Mouse (Mus musculus) hindbrain, embryonic 10.5 days (tissue): ENCODE measurements around the gene Adgrd1. TPM values are rescaled to one million over a fixed set of nuclear protein-coding genes. Genes with fewer than 3 reads are reported as not detected.

Experiments used
- DNase-seq: peaks from one replicate; pipeline ENCODE4 v3.0.0-alpha.2; 2017; ENCODE audit warnings: low spot score
- H3K27ac ChIP-seq: fragments of 300-500 bp; sonication (generic); 2 replicates; pipeline ENCODE4 v1.5.1; 2016; ENCODE audit warnings: mild to moderate bottlenecking, moderate library complexity
- H3K27me3 ChIP-seq: fragments of 300-500 bp; sonication (generic); 2 replicates; pipeline ENCODE4 v1.6.1; 2016; ENCODE audit warnings: mild to moderate bottlenecking; ENCODE audit not compliant: poor library complexity, insufficient read depth, severe bottlenecking
- H3K36me3 ChIP-seq: fragments of 300-500 bp; sonication (generic); 2 replicates; pipeline ENCODE4 v1.6.1; 2016; ENCODE audit warnings: mild to moderate bottlenecking, moderate library complexity
- H3K4me1 ChIP-seq: fragments of 300-500 bp; sonication (generic); replicated peaks from 2 replicates; pipeline ENCODE4 v1.6.1; 2016; ENCODE audit warnings: mild to moderate bottlenecking
- H3K4me3 ChIP-seq: fragments of 300-500 bp; sonication (generic); 2 replicates; pipeline ENCODE4 v1.5.1; 2016; ENCODE audit warnings: mild to moderate bottlenecking, moderate library complexity
- H3K9me3 ChIP-seq: fragments of 300-500 bp; sonication (generic); 2 replicates; pipeline ENCODE4 v1.6.1; 2016; ENCODE audit warnings: mild to moderate bottlenecking, moderate library complexity
- WGBS: fragments of 180-500 bp; shearing (Covaris S2); methylation state at CpG from one replicate; pipeline ENCODE4 v1.1.7; 2016; 5-methylcytosine and 5-hydroxymethylcytosine counted together
- polyA plus RNA-seq: library from polyadenylated mRNA; unstranded; fragments of >200 nt; fragmentation: Nextera tagmentation; extraction: Ambion mirVana; gene quantifications from 2 replicates; pipeline ENCODE4 v1.2.1, GENCODE M21; 2016

The Adgrd1 gene
- polyA plus RNA-seq, 1 experiment from 2014 or later, result 0.13 TPM

DNA sequence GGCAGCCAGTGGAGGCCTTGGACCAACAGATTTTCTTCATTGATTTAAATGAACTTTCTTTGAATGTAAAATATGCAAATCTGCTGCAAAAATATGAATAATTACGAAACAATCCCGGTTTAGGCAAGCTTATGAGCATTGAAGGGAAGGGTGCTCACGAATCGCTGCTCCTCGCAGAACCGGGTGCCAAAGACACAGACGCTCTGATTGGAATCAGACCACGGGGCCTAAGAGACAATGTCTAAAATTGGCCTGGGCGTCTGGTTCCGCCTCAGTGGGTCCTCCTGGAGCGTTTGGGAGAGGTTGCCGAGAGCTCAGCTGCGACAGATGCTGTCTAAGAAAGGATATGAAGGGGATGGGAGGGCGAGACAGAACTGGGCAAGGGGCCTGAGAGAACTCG lies 42.0 kb downstream of the Adgrd1 start:
- no peak for DNase-seq

DNA sequence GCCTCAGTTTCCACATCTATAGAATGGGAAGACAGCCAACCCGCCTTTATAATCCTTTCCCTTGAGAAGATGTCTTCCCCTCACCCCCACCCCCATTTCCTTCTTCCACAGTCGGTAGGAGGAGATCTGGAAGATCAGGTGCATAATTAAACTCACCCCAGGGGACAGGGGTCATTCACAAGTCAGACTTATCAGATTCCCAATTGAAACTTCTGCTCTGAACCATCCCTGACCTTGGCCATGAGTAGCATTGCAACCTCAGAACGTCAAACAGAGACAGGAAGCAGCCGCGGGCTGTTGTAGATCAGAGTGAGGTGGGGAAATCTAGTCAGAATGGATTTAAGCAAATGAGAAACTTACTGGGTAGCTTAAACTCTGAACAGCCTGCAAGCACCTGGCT lies 46.3 kb downstream of the Adgrd1 start:
- Histone ChIP-seq H3K27ac (no peak overlapping the region), H3K4me3 (no peak overlapping the region), H3K27me3 (no peaks in the 10 kb centered on the region), H3K4me1 (peaks cover 37% of the 10 kb centered on the region), H3K9me3 (no peaks in the 10 kb centered on the region), H3K36me3 (no peaks in the 10 kb centered on the region)
- no peak for DNase-seq
- WGBS, result 69% methylated on average over 5 of the region's 5 CpGs

More for the DNA sequence above, 42.0 kb downstream of the Adgrd1 start:
- 71% methylated on average over 15 of the region's 15 CpGs for WGBS
- Histone ChIP-seq H3K4me1 (peaks cover 16% of the 10 kb centered on the region), H3K36me3 (no peaks in the 10 kb centered on the region), H3K4me3 (no peak overlapping the region), H3K27me3 (no peaks in the 10 kb centered on the region), H3K9me3 (no peaks in the 10 kb centered on the region), H3K27ac (peak overlapping the region; percentile 19; the same call in 1 of the 2 replicates)

DNA sequence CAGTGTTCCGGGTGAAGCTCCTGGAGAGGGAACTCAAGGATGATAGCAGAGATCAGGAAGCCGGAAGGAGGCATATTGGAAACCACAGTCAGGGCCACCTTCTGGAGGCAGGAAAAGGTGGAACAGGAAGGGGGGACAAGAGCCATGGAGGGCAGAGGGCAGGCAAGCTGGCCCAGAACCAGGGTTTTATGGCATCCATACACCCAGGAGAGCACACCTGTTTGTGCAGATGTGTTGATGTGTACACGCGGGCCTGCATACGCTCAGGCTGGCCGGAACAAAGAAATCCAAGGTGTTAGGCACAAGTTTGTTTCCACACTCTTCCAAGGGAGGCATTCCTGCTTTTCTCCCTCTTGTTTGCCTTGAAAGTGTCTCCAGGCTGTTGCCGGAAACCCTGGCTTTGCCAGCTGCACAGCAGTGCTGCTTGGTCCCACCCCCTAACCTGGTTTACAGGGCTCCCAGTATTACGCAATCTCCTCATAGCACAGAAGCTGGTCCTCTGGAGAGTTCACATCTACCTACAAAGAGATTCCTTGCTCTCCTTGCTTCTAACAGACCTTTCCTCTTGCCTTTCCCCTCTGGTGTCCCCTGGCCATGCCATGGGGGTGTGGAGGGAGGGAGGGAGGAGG lies 48.9 kb downstream of the Adgrd1 start:
- Histone ChIP-seq H3K36me3 (no peaks in the 10 kb centered on the region), H3K9me3 (no peaks in the 10 kb centered on the region), H3K27ac (peak overlapping the region; percentile 64), H3K4me3 (no peak overlapping the region), H3K27me3 (no peaks in the 10 kb centered on the region), H3K4me1 (peaks cover 36% of the 10 kb centered on the region)
- no peak for DNase-seq
- WGBS, result 88% methylated on average over 8 of the region's 8 CpGs

DNA sequence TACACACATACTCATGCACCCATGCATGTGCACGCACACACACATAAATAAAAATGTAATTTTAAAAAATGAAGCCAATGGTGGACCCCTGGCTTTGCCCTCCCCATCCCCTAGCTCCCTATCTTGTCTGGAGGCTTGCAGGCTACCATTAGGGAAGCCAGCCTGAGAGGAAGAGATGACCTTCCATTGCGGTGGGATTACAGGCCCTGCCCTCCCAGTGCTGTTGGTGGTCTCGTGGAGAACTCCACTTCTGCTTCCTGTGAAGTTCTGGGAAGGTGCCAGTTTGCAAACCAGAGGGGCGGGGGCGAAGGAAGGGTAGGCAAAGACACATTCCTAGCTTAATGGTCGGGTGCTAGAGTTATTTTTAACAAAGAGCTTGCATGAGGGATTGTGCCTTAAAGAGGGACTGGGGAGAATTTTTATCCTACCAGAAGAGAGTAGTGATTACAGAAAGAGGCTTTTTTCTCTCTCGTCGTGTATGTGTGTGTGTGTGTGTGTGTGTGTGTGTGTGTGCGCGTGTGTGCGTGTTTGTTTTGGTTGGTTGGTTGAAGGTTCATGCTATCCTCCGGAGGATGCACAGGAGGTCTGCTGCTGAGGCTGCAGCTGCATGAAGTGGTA lies 50.5 kb downstream of the Adgrd1 start:
- H3K36me3 ChIP-seq, result no peaks in the 10 kb centered on the region
- H3K27me3 ChIP-seq, result no peaks in the 10 kb centered on the region
- H3K4me1 ChIP-seq, result peaks cover 52% of the 10 kb centered on the region
- H3K4me3 ChIP-seq, result no peak overlapping the region
- H3K27ac ChIP-seq, result no peak overlapping the region
- 84% methylated on average over 12 of the region's 12 CpGs for WGBS
- no peak for DNase-seq
- H3K9me3 ChIP-seq, result no peaks in the 10 kb centered on the region

DNA sequence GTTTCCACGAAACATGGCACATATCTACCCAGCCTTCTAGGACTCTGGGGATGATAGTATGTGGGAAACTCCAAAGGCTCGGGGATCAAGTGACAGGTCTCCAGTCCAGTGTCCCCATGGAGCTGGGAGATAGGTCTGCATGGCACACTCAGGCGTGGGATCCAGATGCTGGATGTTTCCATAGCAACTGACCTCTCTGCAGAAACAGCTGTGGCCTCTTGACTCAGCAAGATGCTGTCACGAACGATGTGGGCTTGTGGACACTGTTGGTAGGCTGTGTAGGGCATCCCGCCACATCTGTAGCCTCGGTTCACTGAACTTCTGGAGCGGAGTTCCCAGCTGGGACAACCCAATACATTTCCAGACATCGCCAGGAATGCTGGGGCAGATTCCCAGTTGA lies 51.9 kb downstream of the Adgrd1 start:
- Histone ChIP-seq H3K4me1 (peaks cover 53% of the 10 kb centered on the region), H3K4me3 (no peak overlapping the region), H3K27ac (peak overlapping the region; percentile 13; the same call in 1 of the 2 replicates), H3K27me3 (no peaks in the 10 kb centered on the region), H3K36me3 (no peaks in the 10 kb centered on the region), H3K9me3 (no peaks in the 10 kb centered on the region)
- DNase-seq, result no peak
- WGBS, result 59% methylated on average over 9 of the region's 9 CpGs

DNA sequence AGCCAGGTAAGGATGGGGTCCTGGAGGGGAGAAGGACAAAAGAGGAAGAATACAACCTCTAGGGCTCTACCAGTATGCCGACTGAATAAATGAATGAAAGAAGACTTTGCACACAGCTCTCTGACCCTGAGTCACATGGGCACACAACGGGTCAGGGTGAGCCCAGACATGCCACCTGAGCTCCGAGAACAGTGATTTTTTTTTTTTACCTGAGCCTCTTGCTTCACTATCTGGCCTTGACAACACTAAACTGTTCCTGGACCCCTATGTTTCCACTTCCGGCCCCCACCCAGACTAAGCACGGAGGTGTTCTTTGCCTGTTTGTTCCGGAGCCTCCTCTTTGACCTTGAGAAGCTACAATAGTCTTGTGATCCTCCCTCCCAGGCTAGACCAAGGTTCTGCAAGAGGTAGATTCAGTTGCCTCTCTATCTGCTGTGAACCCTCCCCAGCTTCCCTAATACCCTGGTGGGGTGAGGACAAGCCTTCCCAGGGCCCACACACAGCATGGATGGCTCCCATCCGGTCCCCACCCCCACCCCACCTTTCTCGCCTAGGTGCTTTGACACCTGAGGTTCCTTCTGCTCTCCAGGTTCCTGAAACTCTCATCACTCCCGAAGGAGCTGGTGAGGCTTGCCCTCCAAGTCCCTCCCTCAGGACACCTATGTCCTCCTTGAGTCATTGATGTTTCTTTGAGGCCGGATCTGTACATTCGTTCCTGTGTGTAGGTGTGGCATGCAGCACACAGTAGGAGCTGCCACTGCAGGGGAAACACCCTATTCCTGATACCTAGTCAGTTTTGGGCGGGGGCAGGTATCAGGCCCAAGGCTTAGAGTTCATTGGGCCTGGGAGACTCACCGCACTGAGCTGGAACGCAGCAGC lies 58.7 kb downstream of the Adgrd1 start:
- Histone ChIP-seq H3K27me3 (no peaks in the 10 kb centered on the region; the same call in 1 of the 2 replicates), H3K36me3 (no peaks in the 10 kb centered on the region), H3K4me1 (peaks cover 54% of the 10 kb centered on the region), H3K27ac (peak overlapping the region; percentile 90), H3K9me3 (no peaks in the 10 kb centered on the region), H3K4me3 (peak overlapping the region; percentile 27)
- WGBS, result 60% methylated on average over 14 of the region's 14 CpGs
- no peak for DNase-seq

DNA sequence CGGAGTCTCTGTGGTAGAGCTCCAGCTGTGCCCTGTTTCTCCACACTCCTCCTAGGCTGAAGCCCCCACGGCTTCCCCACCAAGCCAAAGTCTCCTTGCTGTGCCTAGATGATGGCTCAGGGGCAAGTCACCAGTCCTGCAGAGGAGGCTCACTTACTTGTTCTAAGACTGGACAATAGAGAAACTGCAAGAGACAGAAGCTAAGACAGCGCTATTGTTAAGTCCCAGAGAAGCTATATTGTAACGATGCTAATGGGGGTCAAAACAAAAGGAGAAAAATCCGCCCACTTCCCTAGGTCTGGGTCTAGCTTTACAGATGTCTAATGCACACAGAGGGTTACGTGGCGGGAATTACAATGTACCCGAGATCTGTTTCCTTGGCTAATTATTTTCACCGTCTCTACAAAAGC lies 59.4 kb downstream of the Adgrd1 start:
- Histone ChIP-seq H3K27me3 (no peaks in the 10 kb centered on the region; the same call in 1 of the 2 replicates), H3K36me3 (no peaks in the 10 kb centered on the region), H3K4me3 (peak overlapping the region; percentile 27), H3K9me3 (no peaks in the 10 kb centered on the region), H3K4me1 (peaks cover 52% of the 10 kb centered on the region), H3K27ac (peak overlapping the region; percentile 90)
- 14% methylated on average over 9 of the region's 9 CpGs for WGBS
- peak; percentile 68 for DNase-seq

DNA sequence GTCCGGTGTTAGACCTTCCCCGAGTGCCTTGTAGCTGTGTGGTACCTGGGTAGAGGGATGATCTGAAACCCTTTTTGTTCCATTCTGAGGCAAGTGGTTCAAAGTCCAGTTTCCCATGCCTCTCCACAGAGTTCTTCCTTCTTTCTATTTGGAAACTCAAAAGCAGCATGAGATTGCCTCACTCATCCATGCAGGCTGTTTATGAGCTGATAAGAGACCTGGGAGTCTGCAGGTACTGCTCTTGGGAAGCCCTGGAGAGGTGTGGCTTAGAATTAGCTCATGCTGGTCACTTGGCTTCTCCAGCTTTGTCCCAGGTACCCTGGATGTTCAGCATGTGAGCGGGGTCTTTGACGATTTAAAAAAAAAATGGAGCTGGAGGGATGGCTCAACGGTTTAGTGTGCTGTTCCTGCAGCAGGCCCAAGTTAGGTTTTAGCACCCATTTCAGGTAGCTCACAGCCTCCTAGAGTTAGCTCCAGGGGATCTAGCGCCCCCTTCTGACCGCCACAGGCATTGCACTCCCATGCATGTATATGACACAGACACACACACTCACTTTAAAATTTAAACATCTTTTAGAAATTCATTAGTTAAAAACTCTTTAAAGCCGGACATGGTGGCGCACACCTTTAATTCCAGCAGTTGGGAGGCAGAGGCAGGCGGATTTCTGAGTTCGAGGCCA lies 65.0 kb downstream of the Adgrd1 start:
- H3K36me3 ChIP-seq, result no peaks in the 10 kb centered on the region
- H3K27ac ChIP-seq, result peak overlapping the region; percentile 31
- no peaks in the 10 kb centered on the region for H3K9me3 ChIP-seq
- H3K4me1 ChIP-seq, result peaks cover 47% of the 10 kb centered on the region
- WGBS, result 84% methylated on average over 11 of the region's 11 CpGs
- H3K27me3 ChIP-seq, result no peaks in the 10 kb centered on the region; the same call in 1 of the 2 replicates
- H3K4me3 ChIP-seq, result no peak overlapping the region
- no peak for DNase-seq

DNA sequence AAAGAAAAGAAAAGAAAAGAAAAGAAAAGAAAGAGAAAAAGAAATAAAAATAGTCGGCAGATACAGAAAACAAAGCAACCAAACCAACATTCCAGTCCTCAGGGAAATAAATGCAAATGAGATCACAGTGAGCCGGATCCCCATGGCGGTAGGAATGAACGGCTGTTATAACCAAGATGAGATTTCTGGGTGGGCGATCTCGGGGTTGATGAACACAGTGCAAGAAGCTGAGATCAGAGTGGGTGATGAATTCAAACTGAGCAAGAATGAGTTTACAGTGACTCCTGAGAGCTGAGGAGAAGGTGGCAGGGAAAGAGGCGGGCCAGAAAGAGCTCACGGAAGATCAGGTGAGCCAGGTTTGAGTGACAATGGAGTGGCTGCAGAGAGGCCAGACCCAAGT lies 66.9 kb downstream of the Adgrd1 start:
- H3K4me3 ChIP-seq, result no peak overlapping the region
- no peak for DNase-seq
- no peaks in the 10 kb centered on the region for H3K27me3 ChIP-seq
- peak overlapping the region; percentile 23; the same call in 1 of the 2 replicates for H3K27ac ChIP-seq
- 79% methylated on average over 8 of the region's 8 CpGs for WGBS
- no peaks in the 10 kb centered on the region for H3K9me3 ChIP-seq
- no peaks in the 10 kb centered on the region for H3K36me3 ChIP-seq
- peaks cover 31% of the 10 kb centered on the region; the same call in 1 of the 2 replicates for H3K4me1 ChIP-seq

DNA sequence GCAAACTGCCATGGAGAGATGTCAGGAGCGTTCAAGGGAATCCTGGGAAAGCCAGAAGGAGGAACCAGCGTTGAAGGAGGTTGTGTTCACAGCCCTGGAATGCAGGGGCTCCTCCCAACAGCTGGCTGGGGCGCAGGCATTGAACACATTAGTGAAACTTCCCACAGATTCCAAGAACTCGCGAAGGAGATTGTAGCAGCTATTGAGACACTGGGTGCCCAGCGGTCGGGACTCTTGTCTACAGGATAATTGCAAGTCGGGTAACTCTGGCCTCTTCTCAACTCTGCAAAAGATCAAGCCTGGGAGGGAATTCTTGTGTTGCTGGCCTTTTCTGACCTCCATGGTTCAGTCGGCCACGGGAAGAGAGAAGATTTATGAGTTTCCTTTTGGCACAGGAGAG lies 67.5 kb downstream of the Adgrd1 start:
- WGBS, result 48% methylated on average over 10 of the region's 10 CpGs

DNA sequence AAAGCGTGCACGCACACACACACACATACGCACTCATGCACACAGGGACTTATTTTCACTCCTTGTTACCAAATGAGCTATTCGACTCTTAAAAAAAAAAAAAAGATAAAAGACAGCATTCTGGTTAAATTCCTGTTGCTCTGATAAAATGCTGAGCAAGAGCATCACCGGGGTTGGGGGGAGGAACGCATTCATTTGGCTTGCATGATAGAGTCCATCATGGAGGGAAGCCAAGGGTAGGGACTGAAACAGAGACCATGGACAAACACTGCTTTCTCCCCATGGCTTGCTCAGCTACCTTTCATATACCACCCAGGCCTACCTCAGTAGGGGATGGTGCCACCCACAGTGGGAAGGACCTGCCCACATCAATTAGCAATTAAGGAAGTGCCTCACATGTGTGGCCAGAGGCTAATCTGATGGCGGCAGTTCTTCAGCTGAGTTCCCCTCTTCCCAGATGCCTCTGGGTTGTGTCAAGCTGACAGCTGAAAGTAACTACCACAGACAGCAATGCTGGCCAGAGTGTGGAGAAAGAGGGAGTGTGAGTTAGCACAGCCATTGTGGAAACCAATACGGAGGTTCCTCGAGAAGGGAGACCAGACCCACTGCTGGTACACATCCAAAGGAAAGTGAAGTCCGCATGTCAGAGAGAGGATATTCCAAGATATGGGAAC lies 68.5 kb downstream of the Adgrd1 start:
- no peak overlapping the region for H3K27ac ChIP-seq
- H3K9me3 ChIP-seq, result no peaks in the 10 kb centered on the region
- no peaks in the 10 kb centered on the region for H3K27me3 ChIP-seq
- no peaks in the 10 kb centered on the region for H3K36me3 ChIP-seq
- no peak for DNase-seq
- H3K4me3 ChIP-seq, result no peak overlapping the region
- H3K4me1 ChIP-seq, result peaks cover 41% of the 10 kb centered on the region
- WGBS, result 94% methylated on average over 10 of the region's 10 CpGs

More for the DNA sequence above, 67.5 kb downstream of the Adgrd1 start:
- Histone ChIP-seq H3K27me3 (no peaks in the 10 kb centered on the region), H3K4me1 (peaks cover 32% of the 10 kb centered on the region), H3K4me3 (no peak overlapping the region), H3K27ac (peak overlapping the region; percentile 23; the same call in 1 of the 2 replicates), H3K36me3 (no peaks in the 10 kb centered on the region), H3K9me3 (no peaks in the 10 kb centered on the region)
- DNase-seq, result no peak

DNA sequence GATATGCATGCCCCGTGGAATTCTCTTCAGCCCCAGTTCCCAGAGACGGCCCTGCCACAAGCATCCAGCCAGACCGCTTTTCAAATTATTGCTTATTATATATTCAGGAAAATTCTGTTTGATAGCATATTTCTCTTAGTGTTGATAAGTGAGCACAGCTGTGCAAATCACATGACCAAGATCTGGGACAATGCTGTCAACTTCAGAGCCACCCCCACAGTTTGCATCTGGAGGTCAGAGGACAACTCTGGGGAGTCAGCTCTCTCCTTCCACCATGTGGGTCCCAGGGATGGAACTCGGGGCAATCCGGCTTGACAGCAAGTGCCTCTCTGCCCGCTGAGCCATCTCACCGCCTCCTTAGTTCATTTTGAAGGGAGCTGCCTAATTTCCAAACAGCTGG lies 69.0 kb downstream of the Adgrd1 start:
- Histone ChIP-seq H3K27me3 (no peaks in the 10 kb centered on the region), H3K9me3 (no peaks in the 10 kb centered on the region), H3K36me3 (no peaks in the 10 kb centered on the region), H3K27ac (no peak overlapping the region), H3K4me3 (no peak overlapping the region), H3K4me1 (peaks cover 43% of the 10 kb centered on the region)
- no peak for DNase-seq
- WGBS, result 81% methylated on average over 7 of the region's 7 CpGs
